Mouse (Mus musculus) testis, adult 2 months (tissue): ENCODE measurements around the gene Brd3.

Source experiments
- CTCF ChIP-seq: fragments of 200-500 bp; IDR thresholded peaks from 2 replicates; pipeline ENCODE4 v1.5.1; 2012; ENCODE audit warnings: low read depth, mild to moderate bottlenecking, inconsistent platforms, low read length, moderate library complexity; ENCODE audit not compliant: control insufficient read depth, insufficient read depth, insufficient replicate concordance
- POLR2A ChIP-seq: fragments of 200-500 bp; IDR thresholded peaks from 2 replicates; pipeline ENCODE4 v1.6.1; 2012; ENCODE audit warnings: low read depth, mild to moderate bottlenecking, inconsistent platforms, low read length, moderate library complexity; ENCODE audit not compliant: control insufficient read depth

DNA sequence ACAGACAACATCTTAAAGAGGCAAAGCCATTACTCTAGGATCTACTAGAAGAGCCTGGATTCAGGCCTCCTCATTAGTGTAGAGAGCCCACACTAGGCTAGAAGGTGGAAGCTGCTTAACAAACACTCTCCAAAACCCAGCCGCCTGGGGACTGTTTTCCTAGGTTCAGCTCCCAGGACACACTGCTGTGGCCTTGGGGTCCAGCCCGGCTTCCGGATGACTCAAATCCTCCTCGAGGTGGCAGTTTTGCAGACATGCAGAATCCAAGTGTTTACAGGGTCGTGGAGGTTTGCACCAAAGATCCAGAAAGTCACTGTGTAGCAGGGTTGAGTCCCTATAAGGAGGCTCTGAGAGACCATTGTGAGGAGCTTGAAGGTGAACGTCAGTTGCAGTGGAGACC lies 49.5 kb upstream of the Brd3 start:
- TF ChIP-seq CTCF, result no peak
- TF ChIP-seq POLR2A, result no peak
